In the genomic region with DNA sequence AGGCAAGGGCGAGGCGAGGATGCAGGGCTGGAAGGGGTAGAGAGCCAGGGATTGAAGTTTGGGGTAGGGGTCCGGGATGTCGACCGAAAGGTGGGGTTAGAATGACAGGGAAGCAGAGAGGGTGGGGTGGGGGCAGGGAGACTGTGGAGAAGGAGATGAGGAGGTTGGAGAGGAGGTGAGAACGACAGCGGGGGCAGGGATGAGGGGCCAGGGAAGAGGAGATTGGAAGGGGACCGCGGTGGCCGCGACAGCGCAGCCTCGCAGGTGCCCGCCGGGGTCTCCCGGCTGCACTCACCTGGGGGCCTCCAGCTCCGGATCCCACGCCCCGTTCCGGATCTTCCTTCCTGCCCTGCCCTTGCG, we compare ENCODE assay signal across 9 mouse cellular contexts. TPM values are rescaled to one million over a fixed set of nuclear protein-coding genes. Genes with fewer than 3 reads are reported as not detected.
DNase-seq lines count a peak whose midpoint lies in the region; ATAC-seq and TF ChIP-seq lines count a peak whose summit lies in the region.
"Had no signal": no experiment of that assay in that cellular context is flagged by ENCODE, and none has a peak within 500 bp of the region (broad histone marks: within the 10 kb centered on the region; RNA-seq: fewer than 3 reads in every experiment).

No protein-coding gene starts in this region.

- intact Hi-C loops in heart, adult 2 months (cut with DNase I), result loop anchor here (5.0 kb wide), 1 partner anchor 150 kb away; a partner anchor contains a TSS

- DNase-seq in heart, adult 2 months, result no peak
- DNase-seq in heart, adult 8-10 months (ENCODE audit: low spot score), result no peak
- no peak for DNase-seq in thymus, adult 2 months
- DNase-seq in thymus, adult 18-20 months, result no peak
- no peak for DNase-seq in liver, embryonic 11.5 days (ENCODE audit: low spot score)
- DNase-seq in stomach, postnatal 0 days (ENCODE audit: low spot score), result no peak
- no peak for DNase-seq in layer of hippocampus, postnatal 14 days (ENCODE audit: low spot score in 2 of 2)
- DNase-seq in cerebellum, adult 8-10 months, result no peak

- H3K4me1 ChIP-seq in heart, adult 2 months (ENCODE audit: control insufficient read depth, insufficient read depth, low read length), result peaks cover 4% of the 10 kb centered on the region; the same call in 1 of the 2 replicates
- H3K4me1 ChIP-seq in thymus, adult 2 months (replicated peaks; ENCODE audit: control insufficient read depth, insufficient read depth, low read length), result peaks cover 17% of the 10 kb centered on the region
- H3K4me1 ChIP-seq in liver, embryonic 11.5 days (replicated peaks; ENCODE audit: control insufficient read depth, insufficient read depth, low read length), result no peaks in the 10 kb centered on the region; the same call in 1 of the 2 replicates
- H3K4me1 ChIP-seq in stomach, postnatal 0 days (replicated peaks; ENCODE audit: control insufficient read depth, insufficient read depth), result 0 out of 2 replicates have a peak, but pooled peaks cover 2% of the 10 kb centered on the region

- peaks cover under 1% of the 10 kb centered on the region; the same call in 1 of the 2 replicates for H3K9me3 ChIP-seq in liver, embryonic 11.5 days (ENCODE audit: control insufficient read depth, low read length)
- H3K9me3 ChIP-seq in stomach, postnatal 0 days (ENCODE audit: control insufficient read depth, low read length), result no peaks in the 10 kb centered on the region

- peak; percentile 13 for ATAC-seq in liver, embryonic 11.5 days (replicated peaks; ENCODE audit: low FRiP score)
- ATAC-seq in stomach, postnatal 0 days (ENCODE audit: low FRiP score, low TSS enrichment), result no peak

- H3K9ac ChIP-seq in heart, adult 2 months (ENCODE audit: low read depth, low read length), result no peak overlapping the region
- no peak overlapping the region for H3K9ac ChIP-seq in liver, embryonic 11.5 days (ENCODE audit: low read depth, low read length)
- 0 out of 2 replicates have a peak overlapping the region, but pooled peaks have one; percentile 23 for H3K9ac ChIP-seq in stomach, postnatal 0 days (ENCODE audit: low read length)

- peak overlapping the region; percentile 65 for H3K4me2 ChIP-seq in liver, embryonic 11.5 days
- H3K4me2 ChIP-seq in stomach, postnatal 0 days (replicated peaks; ENCODE audit: low read depth), result peak overlapping the region; percentile 78

- no peak for TF ChIP-seq POLR2A in heart, adult 2 months (IDR thresholded peaks at IDR 0.05; ENCODE audit: insufficient read depth, low read depth, low read length)
- TF ChIP-seq POLR2A in thymus, adult 2 months (IDR thresholded peaks at IDR 0.05; ENCODE audit: control insufficient read depth, extremely low read depth, insufficient read depth, low read length, poor library complexity), result no peak

- no peak overlapping the region for H3K27ac ChIP-seq in heart, adult 2 months
- H3K27ac ChIP-seq in thymus, adult 2 months (ENCODE audit: control insufficient read depth, insufficient read depth, low read length), result no peak overlapping the region
- H3K27ac ChIP-seq in liver, embryonic 11.5 days (ENCODE audit: low read depth, low read length), result no peak overlapping the region
- H3K27ac ChIP-seq in stomach, postnatal 0 days (replicated peaks), result no peak overlapping the region

- no peaks in the 10 kb centered on the region for H3K79me2 ChIP-seq in heart, adult 2 months (replicated peaks; ENCODE audit: control insufficient read depth, insufficient read depth, low read length)

- TF ChIP-seq CTCF in heart, adult 2 months (IDR thresholded peaks at IDR 0.05), result no peak
- TF ChIP-seq CTCF in thymus, adult 2 months (IDR thresholded peaks at IDR 0.05; ENCODE audit: borderline replicate concordance, control insufficient read depth, extremely low read depth, insufficient read depth, low read length, poor library complexity), result no peak
- TF ChIP-seq CTCF in stomach, postnatal 0 days (IDR thresholded peaks at IDR 0.05; ENCODE audit: low read depth), result no peak

- H3K4me3 ChIP-seq in heart, adult 2 months, result peak overlapping the region; percentile 84
- peak overlapping the region; percentile 65 for H3K4me3 ChIP-seq in thymus, adult 2 months (ENCODE audit: control insufficient read depth, insufficient read depth, low read length)
- peak overlapping the region; percentile 55 for H3K4me3 ChIP-seq in liver, embryonic 11.5 days (ENCODE audit: low read depth, low read length)
- peak overlapping the region; percentile 76 for H3K4me3 ChIP-seq in stomach, postnatal 0 days (ENCODE audit: low read depth, low read length)

- no peak for TF ChIP-seq EP300 in heart, adult 2 months (IDR thresholded peaks at IDR 0.05; ENCODE audit: insufficient read depth, low read depth, low read length)
- no peak for TF ChIP-seq EP300 in stomach, postnatal 0 days (optimal IDR thresholded peaks at IDR 0.05)

- no peaks in the 10 kb centered on the region for H3K27me3 ChIP-seq in heart, adult 2 months (ENCODE audit: control insufficient read depth, insufficient read depth, low read length)
- no peaks in the 10 kb centered on the region for H3K27me3 ChIP-seq in thymus, adult 2 months (ENCODE audit: control insufficient read depth, insufficient read depth, low read length)
- H3K27me3 ChIP-seq in liver, embryonic 11.5 days (replicated peaks; ENCODE audit: control insufficient read depth, insufficient read depth, low read length), result peaks cover 40% of the 10 kb centered on the region
- H3K27me3 ChIP-seq in stomach, postnatal 0 days (ENCODE audit: control insufficient read depth, insufficient read depth, low read length), result no peaks in the 10 kb centered on the region

- WGBS in heart, adult 2 months, result 3% methylated on average over 18 of the region's 21 CpGs
- 2% methylated on average over 16 of the region's 21 CpGs for WGBS in thymus, adult 2 months
- 3% methylated on average over 21 of the region's 21 CpGs for WGBS in liver, embryonic 11.5 days
- WGBS in stomach, postnatal 0 days, result 0% methylated on average over 10 of the region's 21 CpGs

- no peaks in the 10 kb centered on the region for H3K36me3 ChIP-seq in heart, adult 2 months (ENCODE audit: control insufficient read depth, insufficient read depth, low read length)
- no peaks in the 10 kb centered on the region for H3K36me3 ChIP-seq in thymus, adult 2 months (ENCODE audit: control insufficient read depth, insufficient read depth, low read length)
- H3K36me3 ChIP-seq in liver, embryonic 11.5 days (ENCODE audit: control insufficient read depth, insufficient read depth, low read length), result no peaks in the 10 kb centered on the region
- H3K36me3 ChIP-seq in stomach, postnatal 0 days (ENCODE audit: control insufficient read depth, insufficient read depth, low read length), result no peaks in the 10 kb centered on the region

RNA-seq across cellular contexts. Expression of a gene that starts 0.6 kb away (rescaled TPM):
- total RNA-seq in heart, adult 2 months (2021), result under 1 TPM; 0.57 to 0.70 TPM
- 0.82 and 1.3 TPM in 2 replicates for polyA plus RNA-seq in heart, adult 2 months (2012; rRNA removed)
- 1 to 10 TPM in 2 of 4 experiments, under 1 TPM in 2; 0.82 to 1.2 (median 1.0) TPM for total RNA-seq in heart, adult 8-10 months (2022)
- polyA plus RNA-seq in thymus, adult 2 months (2012; rRNA removed), result 3.6 and 4.6 TPM in 2 replicates
- 1.0 and 1.2 TPM in 2 replicates for polyA plus RNA-seq in liver, embryonic 11.5 days (2014; fragmentation: Nextera tagmentation; extraction: Ambion mirVana)
- polyA plus RNA-seq in stomach, postnatal 0 days (2015; fragmentation: Nextera tagmentation; extraction: Ambion mirVana), result 0.48 and 0.58 TPM in 2 replicates
- 10 to 100 TPM; 24.0 to 25.1 TPM for total RNA-seq in layer of hippocampus, postnatal 14 days (2021)
- total RNA-seq: monocyte, adult 5-6 weeks had no signal

RNA-seq across cellular contexts. Expression of a gene that starts 0.6 kb away (rescaled TPM):
- 1 to 10 TPM; 2.3 to 3.5 TPM for total RNA-seq in heart, adult 2 months (2021)
- polyA plus RNA-seq in heart, adult 2 months (2012; rRNA removed), result 1.6 and 2.1 TPM in 2 replicates
- 1 to 10 TPM; 2.1 to 4.5 (median 3.1) TPM for total RNA-seq in heart, adult 8-10 months (2022)
- 67.3 and 82.6 TPM in 2 replicates for polyA plus RNA-seq in thymus, adult 2 months (2012; rRNA removed)
- 9.6 and 9.8 TPM in 2 replicates for polyA plus RNA-seq in liver, embryonic 11.5 days (2014; fragmentation: Nextera tagmentation; extraction: Ambion mirVana)
- 1.2 and 1.3 TPM in 2 replicates for polyA plus RNA-seq in stomach, postnatal 0 days (2015; fragmentation: Nextera tagmentation; extraction: Ambion mirVana)
- total RNA-seq in layer of hippocampus, postnatal 14 days (2021), result 100 to 1,000 TPM; 423 to 447 TPM
